Mouse (Mus musculus): ENCODE data around the gene Kcnc4. TPM values are rescaled to one million over a fixed set of nuclear protein-coding genes. Genes with fewer than 3 reads are reported as not detected.

Gene Kcnc4
- polyA plus RNA-seq, 1 experiment from 2014 or later = not detected

Other genes starting within 250 kb of the Kcnc4 start
- gene Cym, start 237.8 kb downstream of the Kcnc4 start, polyA plus RNA-seq (2018) = not detected in 3 replicates
- gene A630076J17Rik, start 228.9 kb downstream of the Kcnc4 start, polyA plus RNA-seq (2018) = not detected in 3 replicates
- gene Prok1, start 219.8 kb downstream of the Kcnc4 start, polyA plus RNA-seq (2018) = not detected in 3 replicates
- 134 to 197 TPM (median 162 TPM) in 3 replicates for gene Lamtor5, start 180.7 kb downstream of the Kcnc4 start, polyA plus RNA-seq (2018)
- not detected in 3 replicates for gene Slc16a4, start 168.3 kb downstream of the Kcnc4 start, polyA plus RNA-seq (2018)
- gene Rbm15, start 125.9 kb downstream of the Kcnc4 start, polyA plus RNA-seq (2018) = 5.4 to 9.7 TPM (median 8.7 TPM) in 3 replicates
- 0.04 to 0.05 TPM in 2 of 3 replicates, not detected in the other for gene Slc6a17, start 58.5 kb upstream of the Kcnc4 start, polyA plus RNA-seq (2018)
- gene Ubl4b, start 95.5 kb upstream of the Kcnc4 start, polyA plus RNA-seq (2018) = not detected in 3 replicates
- not detected in 3 replicates for gene Alx3, start 135.5 kb upstream of the Kcnc4 start, polyA plus RNA-seq (2018)
- gene Gm10961, start 171.8 kb upstream of the Kcnc4 start, polyA plus RNA-seq (2018) = not detected in 3 replicates
- 17.9 to 32.8 TPM (median 20.6 TPM) in 3 replicates for gene Strip1, start 172.1 kb upstream of the Kcnc4 start, polyA plus RNA-seq (2018)
- 55.7 to 68.7 TPM (median 62.3 TPM) in 3 replicates for gene Ahcyl1, start 237.0 kb upstream of the Kcnc4 start, polyA plus RNA-seq (2018)